Comparison of ENCODE assay signal across 8 mouse cellular contexts in the genomic region with DNA sequence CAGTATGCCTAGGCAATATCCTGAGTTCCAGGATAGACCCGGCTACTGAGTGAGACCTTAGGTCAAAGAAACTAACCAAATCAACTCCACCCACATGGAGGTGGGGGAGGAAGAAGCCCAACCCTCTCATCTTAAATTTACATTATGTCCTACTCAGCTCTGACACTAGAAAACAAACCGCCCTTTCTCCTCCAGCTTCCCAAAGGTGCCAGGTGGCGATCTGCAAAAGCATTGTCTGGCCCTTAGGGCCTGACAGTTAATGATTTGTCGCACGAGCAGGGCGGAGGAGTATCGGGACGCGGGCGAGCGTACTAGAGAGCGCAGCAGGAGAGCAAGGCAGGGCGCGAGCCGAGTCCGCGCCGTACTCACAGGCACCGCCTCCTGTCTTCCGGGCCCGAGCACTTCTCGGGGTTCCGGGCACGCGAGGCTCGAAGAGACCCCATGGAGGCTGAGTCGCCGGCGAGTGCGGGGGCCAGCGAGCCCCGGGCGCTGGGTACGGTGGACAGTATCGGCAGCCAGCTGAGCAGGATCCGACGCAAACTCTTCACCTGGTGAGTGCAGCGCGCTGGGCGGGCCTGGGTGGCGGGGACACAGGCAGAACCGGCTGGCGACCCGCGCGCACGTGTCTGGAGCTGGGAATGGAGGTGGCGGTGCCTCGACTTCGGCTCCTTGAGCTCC. TPM values are rescaled to one million over a fixed set of nuclear protein-coding genes. Genes with fewer than 3 reads are reported as not detected.
DNase-seq lines count a peak whose midpoint lies in the region; ATAC-seq and TF ChIP-seq lines count a peak whose summit lies in the region.

A gene (plus strand): TSS at position 195 of the 678 bp plus-strand sequence.

- peak within 1 kb of the TSS; percentile 69 for H3K4me3 ChIP-seq in limb, embryonic 10.5 days
- peak within 1 kb of the TSS; percentile 52 for H3K4me3 ChIP-seq in midbrain, embryonic 12.5 days
- H3K4me3 ChIP-seq in spleen, adult 2 months (ENCODE audit: extremely low read depth, insufficient read depth, insufficient read length): peak within 1 kb of the TSS; percentile 65

- ATAC-seq in midbrain, embryonic 12.5 days (ENCODE audit: low FRiP score, low read depth): peak; percentile 66

- H3K27ac ChIP-seq in limb, embryonic 10.5 days: peak within 1 kb of the TSS; percentile 83
- no peak within 1 kb of the TSS for H3K27ac ChIP-seq in midbrain, embryonic 12.5 days (replicated peaks)
- H3K27ac ChIP-seq in spleen, adult 2 months (ENCODE audit: insufficient read depth, low read length): no peak within 1 kb of the TSS

- H3K4me2 ChIP-seq in midbrain, embryonic 12.5 days (replicated peaks): peak within 1 kb of the TSS; percentile 98

- H3K36me3 ChIP-seq in limb, embryonic 10.5 days: no peaks in the 10 kb centered on the region
- H3K36me3 ChIP-seq in midbrain, embryonic 12.5 days: no peaks in the 10 kb centered on the region
- H3K36me3 ChIP-seq in spleen, adult 2 months (ENCODE audit: control insufficient read depth, insufficient read depth, low read length): no peaks in the 10 kb centered on the region

- TF ChIP-seq POLR2A in spleen, adult 2 months (IDR thresholded peaks at IDR 0.05; ENCODE audit: low read depth, low read length): no peak

- peaks cover 36% of the 10 kb centered on the region for H3K27me3 ChIP-seq in limb, embryonic 10.5 days (ENCODE audit: low read depth, poor library complexity, severe bottlenecking)
- H3K27me3 ChIP-seq in midbrain, embryonic 12.5 days: peaks cover 35% of the 10 kb centered on the region
- H3K27me3 ChIP-seq in spleen, adult 2 months (ENCODE audit: control insufficient read depth, insufficient read depth, low read length): 0 out of 2 replicates have a peak, but pooled peaks cover 2% of the 10 kb centered on the region

- peaks cover 16% of the 10 kb centered on the region for H3K4me1 ChIP-seq in limb, embryonic 10.5 days
- H3K4me1 ChIP-seq in midbrain, embryonic 12.5 days: peaks cover 7% of the 10 kb centered on the region
- H3K4me1 ChIP-seq in spleen, adult 2 months (ENCODE audit: control insufficient read depth, insufficient read depth, insufficient read length): peaks cover 4% of the 10 kb centered on the region; the same call in 1 of the 2 replicates

- DNase-seq in adrenal gland, adult (ENCODE audit: inconsistent age in 2 of 2, low spot score in 1 of 2): peak; percentile 22 to 72
- no peak for DNase-seq in adrenal gland, postnatal 4 days (ENCODE audit: low spot score in 2 of 2)
- DNase-seq in cerebellum, postnatal 10 days: peak; percentile 56 to 57
- DNase-seq in frontal cortex, postnatal 25 days (ENCODE audit: low spot score in 2 of 2): peak; percentile 16 to 17
- DNase-seq in kidney, adult 11 months: peak; percentile 79
- DNase-seq in limb, embryonic 10.5 days (ENCODE audit: low spot score): peak; percentile 66
- peak in 1 of 2 experiments; percentile 28 for DNase-seq in spleen, adult 2 months (ENCODE audit: low read depth in 1 of 2, low spot score in 2 of 2)

- peak within 1 kb of the TSS; percentile 54 for H3K9ac ChIP-seq in midbrain, embryonic 12.5 days (replicated peaks)

- H3K9me3 ChIP-seq in limb, embryonic 10.5 days (replicated peaks): no peaks in the 10 kb centered on the region
- peaks cover 4% of the 10 kb centered on the region for H3K9me3 ChIP-seq in midbrain, embryonic 12.5 days

- no peak for TF ChIP-seq CTCF in spleen, adult 2 months (IDR thresholded peaks at IDR 0.05; ENCODE audit: extremely low read depth, insufficient read depth, insufficient read length, insufficient replicate concordance)

- WGBS in limb, embryonic 10.5 days: under 1% methylated on average over 49 of the region's 50 CpGs
- WGBS in midbrain, embryonic 12.5 days: under 1% methylated on average over 50 of the region's 50 CpGs
- WGBS in spleen, adult 2 months: under 1% methylated on average over 50 of the region's 50 CpGs

RNA-seq across cellular contexts. Expression of the gene that starts here (rescaled TPM):
- total RNA-seq in adrenal gland, postnatal 4 days (2021): 1 to 10 TPM; 1.6 to 5.5 TPM
- 6.9 and 7.0 TPM in 2 replicates for polyA plus RNA-seq in limb, embryonic 10.5 days (2016; fragmentation: Nextera tagmentation; extraction: Ambion mirVana)
- polyA plus RNA-seq in midbrain, embryonic 12.5 days (2016; fragmentation: Nextera tagmentation; extraction: Ambion mirVana): 2.8 and 3.0 TPM in 2 replicates
- 2.0 and 2.2 TPM in 2 replicates for polyA plus RNA-seq in spleen, adult 2 months (2012; rRNA removed)

Comparison
In these comparisons a context has a peak if more than half of its experiments do, and no peak if none do; other contexts are left out.
1. DNase-seq: peak in adrenal gland, adult (2 of 2), cerebellum, postnatal 10 days (2 of 2), frontal cortex, postnatal 25 days (2 of 2), kidney, adult 11 months (single experiment) and limb, embryonic 10.5 days (single experiment); none in adrenal gland, postnatal 4 days (0 of 2).
2. Peak in every context shown above with its lines, with median percentiles within 50 percentile points of each other: H3K4me3 ChIP-seq.